Mouse (Mus musculus): ENCODE data around the gene Gimap9.
A peak's percentile ranks its signal among the peaks of the same experiment; 100 is the strongest.

Gimap9 gene

GRCm38 (mm10) chr6:48675931-48676859 lies at the start of gene Gimap9:
Gimap9 (plus strand) TSS chr6:48676129.
- DNase-seq (ENCODE audit: low read depth in 2 of 2, low spot score in 2 of 2): peak; percentile 57 to 75

GRCm38 (mm10) chr6:48626464-48626863 lies 49.5 kb upstream of the Gimap9 start, which contains the start of gene AI854703:
AI854703 (plus strand) TSS chr6:48626764.
- DNase-seq (ENCODE audit: low read depth in 2 of 2, low spot score in 2 of 2): no peak

GRCm38 (mm10) chr6:48626984-48627383 lies 48.9 kb upstream of the Gimap9 start:
- peak; percentile 32 to 35 for DNase-seq (ENCODE audit: low read depth in 2 of 2, low spot score in 2 of 2)

- no peak for DNase-seq (ENCODE audit: low read depth in 2 of 2, low spot score in 2 of 2)
Observed at GRCm38 (mm10) chr6:48627511-48627924, 48.4 kb upstream of the Gimap9 start.

GRCm38 (mm10) chr6:48628377-48628776 lies 47.6 kb upstream of the Gimap9 start:
- DNase-seq (ENCODE audit: low read depth in 2 of 2, low spot score in 2 of 2): no peak

DNA sequence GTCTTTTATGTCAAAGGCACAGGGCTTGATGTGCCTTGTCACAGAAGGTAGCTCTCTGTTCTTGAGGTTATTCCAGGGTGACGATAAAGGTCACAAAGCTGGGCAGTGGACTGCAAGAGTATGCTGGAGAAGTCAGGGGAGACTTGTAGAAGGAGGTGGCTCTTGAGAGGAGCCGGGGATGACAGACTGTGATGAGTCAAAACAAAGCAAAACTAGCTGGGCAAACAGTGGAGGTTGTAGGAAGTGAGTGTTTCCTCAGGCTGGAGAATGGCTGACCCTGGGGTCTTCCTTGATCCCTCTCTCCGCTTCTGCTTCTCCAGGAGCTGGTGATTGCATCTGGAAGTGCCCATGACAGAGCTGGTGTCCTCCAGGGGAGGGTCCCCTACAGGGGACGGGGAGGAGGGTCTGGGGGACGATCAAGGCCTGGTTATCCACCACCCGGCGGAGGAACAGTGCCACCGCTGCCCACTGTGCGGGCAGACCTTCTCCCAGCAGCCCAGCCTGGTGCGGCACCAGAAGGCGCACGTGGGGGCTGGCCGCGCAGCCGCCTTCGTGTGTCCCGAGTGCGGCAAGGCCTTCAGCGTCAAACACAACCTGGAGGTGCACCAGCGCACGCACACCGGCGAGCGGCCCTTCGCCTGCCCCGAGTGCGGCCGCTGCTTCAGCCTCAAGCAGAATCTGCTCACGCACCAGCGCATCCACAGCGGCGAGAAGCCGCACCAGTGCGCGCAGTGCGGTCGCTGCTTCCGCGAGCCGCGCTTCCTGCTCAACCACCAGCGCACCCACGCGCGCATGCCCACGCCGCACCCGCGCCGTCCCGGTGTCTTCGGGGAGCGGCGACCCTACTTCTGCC lies 46.9 kb upstream of the Gimap9 start:
- peak; percentile 25 to 34 for DNase-seq (ENCODE audit: low read depth in 2 of 2, low spot score in 2 of 2)

DNA sequence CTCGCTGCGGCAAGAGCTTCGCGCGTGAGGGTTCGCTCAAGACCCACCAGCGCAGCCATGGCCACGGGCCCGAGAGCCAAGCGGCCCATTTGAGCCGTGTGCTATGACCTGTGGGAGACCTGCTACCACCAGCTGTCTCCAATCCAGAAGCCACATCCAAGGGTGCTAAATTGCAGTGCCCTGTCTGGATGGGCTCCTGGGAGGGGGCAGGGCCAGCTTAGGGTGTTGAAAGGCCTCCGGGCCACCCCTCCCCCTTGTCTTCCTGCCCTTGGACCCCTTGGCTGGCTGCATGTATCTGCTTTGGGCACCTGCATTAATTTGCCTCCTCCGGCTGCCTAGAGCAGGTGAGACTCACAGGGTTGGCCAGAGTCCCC lies 46.3 kb upstream of the Gimap9 start:
- no peak for DNase-seq (ENCODE audit: low read depth in 2 of 2, low spot score in 2 of 2)

DNA sequence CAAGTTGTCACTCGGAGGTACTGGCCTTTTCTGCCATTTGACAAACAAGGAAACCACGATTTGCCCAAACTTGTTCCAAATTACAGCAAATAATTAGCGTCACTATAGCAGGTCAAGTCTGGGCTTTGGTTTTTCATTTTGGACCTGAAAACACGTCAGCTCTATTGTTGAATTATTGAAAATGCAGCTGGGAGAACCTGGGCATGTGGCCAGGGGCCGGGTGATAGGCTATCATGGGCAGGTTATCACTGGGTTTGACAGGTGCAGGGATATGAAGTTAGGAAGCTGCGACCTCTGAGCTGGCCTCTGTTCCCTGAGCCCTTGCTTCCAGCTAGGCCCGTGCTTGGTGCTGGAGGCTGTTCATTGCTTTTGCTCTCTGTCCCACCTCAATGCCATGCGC lies 45.1 kb upstream of the Gimap9 start:
- DNase-seq (ENCODE audit: low read depth in 2 of 2, low spot score in 2 of 2): no peak

GRCm38 (mm10) chr6:48635105-48635504 lies 40.8 kb upstream of the Gimap9 start:
- no peak for DNase-seq (ENCODE audit: low read depth in 2 of 2, low spot score in 2 of 2)

GRCm38 (mm10) chr6:48636515-48636914 lies 39.4 kb upstream of the Gimap9 start:
- DNase-seq (ENCODE audit: low read depth in 2 of 2, low spot score in 2 of 2): no peak

DNA sequence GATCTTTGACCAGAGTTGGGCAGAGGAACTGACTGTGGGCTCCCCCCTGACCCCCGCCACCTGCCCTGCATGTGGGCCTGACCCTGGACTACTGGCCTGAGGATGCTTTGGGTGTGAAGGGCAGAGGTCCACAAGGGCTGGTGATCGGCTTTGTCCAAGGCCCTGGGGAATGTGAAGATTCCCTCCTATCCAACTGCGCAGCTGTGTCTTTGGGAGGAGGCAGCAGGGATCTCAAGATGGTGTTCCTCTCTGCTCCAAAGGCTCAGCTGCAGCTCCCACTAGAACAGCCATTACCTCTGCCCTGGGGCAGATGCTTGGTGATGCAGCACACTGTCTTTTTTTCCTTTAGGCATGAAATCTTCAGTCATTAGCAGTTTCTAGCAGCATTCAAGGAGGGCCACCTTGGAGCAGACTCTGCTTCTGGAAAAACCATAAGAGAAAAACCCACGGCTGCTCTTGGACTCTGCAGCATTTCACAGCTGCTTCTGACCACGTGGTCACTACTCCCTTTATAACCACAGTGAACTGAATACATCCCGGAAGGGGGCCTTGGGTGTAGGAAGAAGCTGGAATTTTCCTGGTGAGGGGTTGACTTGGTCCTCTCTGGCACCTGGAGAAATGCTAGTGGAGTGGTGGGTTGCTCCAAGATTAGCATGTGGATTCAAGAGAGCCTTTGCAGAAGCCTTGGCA lies 38.0 kb upstream of the Gimap9 start:
- DNase-seq (ENCODE audit: low read depth in 2 of 2, low spot score in 2 of 2): no peak

- DNase-seq (ENCODE audit: low read depth in 2 of 2, low spot score in 2 of 2): no peak
Observed at GRCm38 (mm10) chr6:48638553-48638952, 37.4 kb upstream of the Gimap9 start.

DNA sequence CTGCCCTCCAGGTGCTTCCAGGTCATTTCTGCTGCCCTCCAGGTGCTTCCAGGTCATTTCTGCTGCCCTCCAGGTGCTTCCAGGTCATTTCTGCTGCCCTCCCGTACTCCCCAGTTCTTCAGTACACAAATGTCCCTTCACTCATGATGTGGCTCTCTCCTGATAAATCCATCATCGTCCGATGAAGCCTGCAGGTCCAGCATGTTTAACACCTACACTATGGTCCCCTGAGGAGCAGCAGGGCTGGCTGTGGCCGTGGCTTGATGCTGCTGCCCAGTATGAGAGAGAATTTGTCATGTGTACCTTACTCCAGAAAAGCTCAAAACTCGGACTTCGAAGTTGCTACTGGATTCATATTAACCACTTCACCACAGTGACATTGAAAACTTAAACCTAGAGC lies 34.5 kb upstream of the Gimap9 start:
- no peak for DNase-seq (ENCODE audit: low read depth in 2 of 2, low spot score in 2 of 2)

DNA sequence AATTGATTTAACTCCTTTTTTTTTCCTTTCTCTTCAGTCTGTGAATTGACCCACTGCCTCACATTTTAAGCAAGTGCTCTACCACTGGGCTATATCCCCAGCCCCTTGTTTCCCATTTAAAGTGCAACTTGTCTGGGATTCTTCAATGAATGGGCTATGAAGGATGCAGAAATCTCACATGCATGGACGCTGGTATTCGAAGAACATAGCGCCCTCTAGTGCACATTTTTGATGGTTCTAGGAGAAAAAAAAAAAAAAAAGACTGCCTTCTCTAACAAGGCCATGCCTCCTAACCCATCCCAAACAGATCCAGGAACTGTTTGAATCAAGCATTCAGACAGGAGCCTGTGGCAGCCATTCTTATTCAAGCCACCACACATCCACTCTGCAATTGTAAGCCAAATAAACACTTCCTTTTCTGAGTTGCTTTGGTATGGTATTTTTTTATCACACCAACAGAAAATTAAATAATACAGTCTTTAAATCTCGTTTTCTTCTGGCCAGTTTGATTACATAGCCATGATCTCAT lies 33.1 kb upstream of the Gimap9 start:
- peak in 1 of 2 experiments; percentile 53 for DNase-seq (ENCODE audit: low read depth in 2 of 2, low spot score in 2 of 2)

- DNase-seq (ENCODE audit: low read depth in 2 of 2, low spot score in 2 of 2): peak; percentile 70 to 77
Observed at GRCm38 (mm10) chr6:48645660-48646308, 30.1 kb upstream of the Gimap9 start.

- no peak for DNase-seq (ENCODE audit: low read depth in 2 of 2, low spot score in 2 of 2)
Observed at GRCm38 (mm10) chr6:48646309-48646690, 29.6 kb upstream of the Gimap9 start.

GRCm38 (mm10) chr6:48646995-48647394 lies 28.9 kb upstream of the Gimap9 start, which contains the start of gene Gimap8:
Gimap8 (plus strand) TSS chr6:48647234.
- DNase-seq (ENCODE audit: low read depth in 2 of 2, low spot score in 2 of 2): peak; percentile 82 to 88

DNA sequence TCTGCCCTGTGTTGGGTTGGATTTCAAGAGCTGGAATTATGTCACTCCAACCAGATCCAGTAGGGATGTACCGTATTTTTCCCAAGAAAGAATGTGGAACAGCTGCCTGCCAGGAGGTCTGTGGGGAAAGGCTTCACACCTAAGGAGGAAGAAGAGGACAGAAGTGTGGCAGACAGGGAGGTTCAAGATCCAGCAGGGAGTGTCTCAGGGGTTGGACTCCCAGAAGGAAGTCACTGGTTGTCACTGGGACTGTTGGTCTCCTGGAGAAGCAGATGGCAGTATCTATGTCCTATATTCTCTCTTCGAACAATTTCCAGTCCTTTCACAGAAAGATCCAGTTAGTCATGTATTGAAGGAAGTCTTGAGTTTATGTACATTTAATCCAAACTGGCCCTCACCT lies 28.3 kb upstream of the Gimap9 start:
- DNase-seq (ENCODE audit: low read depth in 2 of 2, low spot score in 2 of 2): no peak

DNA sequence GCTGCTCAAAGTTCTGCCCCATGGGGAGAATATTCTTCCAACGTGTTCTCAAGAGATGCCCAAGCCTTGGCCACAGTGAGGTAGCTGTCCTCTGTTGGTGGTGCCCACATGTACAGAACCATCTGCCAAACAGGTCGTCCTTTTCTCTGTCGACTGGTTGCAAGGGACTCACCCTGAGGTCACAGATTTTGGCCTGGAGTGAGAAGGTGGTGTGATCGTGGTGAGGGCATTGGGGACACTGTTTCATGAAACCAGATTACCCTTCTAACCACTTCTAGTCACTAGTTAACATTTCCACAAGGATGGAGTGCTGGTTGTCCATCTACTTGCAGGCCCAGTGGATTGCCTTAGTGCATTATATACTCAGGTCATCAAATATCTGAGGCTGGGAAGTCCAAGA lies 27.1 kb upstream of the Gimap9 start:
- DNase-seq (ENCODE audit: low read depth in 2 of 2, low spot score in 2 of 2): no peak

DNA sequence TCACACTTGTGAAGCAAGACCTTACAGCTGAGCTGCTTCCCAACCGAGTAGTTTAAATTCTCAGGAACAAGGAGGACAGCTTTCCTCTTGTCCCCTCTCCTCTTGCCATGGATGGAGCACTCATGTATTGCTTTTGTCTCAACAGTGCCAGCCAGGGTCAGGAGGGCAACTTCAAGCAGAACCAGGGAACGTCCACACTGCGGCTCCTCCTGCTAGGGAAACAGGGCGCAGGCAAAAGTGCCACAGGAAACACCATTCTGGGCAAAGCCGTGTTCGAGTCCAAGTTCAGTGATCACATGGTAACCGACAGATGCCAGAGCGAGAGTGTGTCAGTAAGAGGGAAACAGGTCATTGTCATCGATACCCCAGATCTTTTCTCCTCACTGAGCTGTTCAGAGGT lies 25.9 kb upstream of the Gimap9 start:
- no peak for DNase-seq (ENCODE audit: low read depth in 2 of 2, low spot score in 2 of 2)

Data from CD8-positive naive resting alpha-beta T cell, adult 2 months (primary cell).